Mouse (Mus musculus) MEL (cell line): ENCODE data around the gene Rpl19. TPM values are rescaled to one million over a fixed set of nuclear protein-coding genes. Genes with fewer than 3 reads are reported as not detected.

Experiments used
- DNase-seq: peaks from one replicate; pipeline ENCODE4 v3.0.0; 2011; ENCODE audit warnings: low read depth, low spot score
- H3K27ac ChIP-seq: 2 replicates; pipeline ENCODE4 v1.5.1; 2012; ENCODE audit warnings: low read depth, mild to moderate bottlenecking, control low read depth, low read length, moderate library complexity; ENCODE audit not compliant: control insufficient read depth
- H3K27me3 ChIP-seq, 2 experiments: fragments of 150-350 bp in 1 of 2; sonication (generic) in 1 of 2; 2 replicates each; pipeline ENCODE4 v1.6.1; 2012; ENCODE audit warnings: low read length in 2 of 2, mild to moderate bottlenecking in 2 of 2, improper control_type of control experiment in 1 of 2, moderate library complexity in 1 of 2; ENCODE audit not compliant: insufficient read depth in 2 of 2, control insufficient read depth in 1 of 2
- H3K36me3 ChIP-seq, 2 experiments: 2 replicates each; pipeline ENCODE4 v1.6.1; 2012 to 2014; ENCODE audit warnings: low read length in 2 of 2, improper control_type of control experiment in 1 of 2, inconsistent platforms in 1 of 2, mild to moderate bottlenecking in 1 of 2; ENCODE audit not compliant: insufficient read depth in 2 of 2, control insufficient read depth in 1 of 2
- H3K4me1 ChIP-seq, 2 experiments: fragments of 150-350 bp in 1 of 2; sonication (generic) in 1 of 2; 2 replicates each; pipeline ENCODE4 v1.6.1; 2012; ENCODE audit warnings: low read length in 2 of 2, improper control_type of control experiment in 1 of 2, mild to moderate bottlenecking in 1 of 2; ENCODE audit not compliant: insufficient read depth in 2 of 2, control insufficient read depth in 1 of 2
- H3K4me3 ChIP-seq, 2 experiments: fragments of 150-350 bp in 1 of 2; sonication (generic) in 1 of 2; 2 replicates each; pipeline ENCODE4 v1.5.1; 2012; ENCODE audit warnings: low read depth in 2 of 2, low read length in 2 of 2, mild to moderate bottlenecking in 2 of 2, moderate library complexity in 2 of 2, control low read depth in 1 of 2, improper control_type of control experiment in 1 of 2; ENCODE audit not compliant: control insufficient read depth in 1 of 2, insufficient read depth in 1 of 2
- H3K79me2 ChIP-seq: 2 replicates; pipeline ENCODE4 v1.6.1; 2012; ENCODE audit warnings: mild to moderate bottlenecking, low read length, moderate library complexity; ENCODE audit not compliant: control insufficient read depth, poor library complexity, insufficient read depth
- H3K9ac ChIP-seq: 2 replicates; pipeline ENCODE4 v1.6.1; 2012; ENCODE audit warnings: low read depth, mild to moderate bottlenecking, control low read depth, low read length, moderate library complexity; ENCODE audit not compliant: control insufficient read depth, poor library complexity, severe bottlenecking
- H3K9me3 ChIP-seq: fragments of 150-350 bp; sonication (generic); replicated peaks from 2 replicates; pipeline ENCODE4 v1.6.1; 2012; ENCODE audit warnings: mild to moderate bottlenecking, low read length, improper control_type of control experiment, moderate library complexity; ENCODE audit not compliant: insufficient read depth
- CHD1 ChIP-seq: IDR thresholded peaks from 2 replicates; pipeline ENCODE4 v1.6.1; 2012; ENCODE audit warnings: low read depth, mild to moderate bottlenecking, inconsistent platforms, low read length, improper control_type of control experiment
- CHD2 ChIP-seq: IDR thresholded peaks from 2 replicates; pipeline ENCODE4 v1.6.1; 2011; ENCODE audit warnings: low read length, improper control_type of control experiment
- CTCF ChIP-seq, 3 experiments: IDR thresholded peaks in 2 of 3; conservative IDR thresholded peaks in 1 of 3; 2 replicates each; pipeline ENCODE4 v1.5.1; 2011 to 2012; ENCODE audit warnings: low read length in 3 of 3, low read depth in 2 of 3, mild to moderate bottlenecking in 2 of 3, improper control_type of control experiment in 1 of 3, inconsistent platforms in 1 of 3, mixed read lengths in 1 of 3, moderate library complexity in 1 of 3; ENCODE audit not compliant: control insufficient read depth in 1 of 3, insufficient read depth in 1 of 3, poor library complexity in 1 of 3, severe bottlenecking in 1 of 3
- EP300 ChIP-seq, 2 experiments: IDR thresholded peaks; 2 replicates each; pipeline ENCODE4 v1.6.1; 2011; ENCODE audit warnings: improper control_type of control experiment in 2 of 2, low read length in 2 of 2, low read depth in 1 of 2, mild to moderate bottlenecking in 1 of 2
- MAX ChIP-seq: IDR thresholded peaks from 2 replicates; pipeline ENCODE4 v1.6.1; 2011; ENCODE audit warnings: low read length, improper control_type of control experiment
- NRF1 ChIP-seq: IDR thresholded peaks from 2 replicates; pipeline ENCODE4 v1.6.1; 2014; ENCODE audit warnings: low read depth, mild to moderate bottlenecking, inconsistent platforms, low read length, improper control_type of control experiment, moderate library complexity; ENCODE audit not compliant: poor library complexity, insufficient read depth, severe bottlenecking
- POLR2AphosphoS5 ChIP-seq: IDR thresholded peaks from 2 replicates; pipeline ENCODE4 v1.6.1; 2012; ENCODE audit warnings: low read depth, borderline replicate concordance, mild to moderate bottlenecking, inconsistent platforms, low read length, moderate library complexity, mixed read lengths
- RAD21 ChIP-seq: IDR thresholded peaks from 2 replicates; pipeline ENCODE4 v1.6.1; 2011; ENCODE audit warnings: mild to moderate bottlenecking, low read depth, low read length, improper control_type of control experiment
- SMC3 ChIP-seq: IDR thresholded peaks from 2 replicates; pipeline ENCODE4 v1.6.1; 2011; ENCODE audit warnings: low read depth, low read length, improper control_type of control experiment
- TCF12 ChIP-seq: IDR thresholded peaks from 2 replicates; pipeline ENCODE4 v1.6.1; 2014; ENCODE audit warnings: low read depth, mild to moderate bottlenecking, inconsistent platforms, low read length, improper control_type of control experiment, moderate library complexity
- UBTF ChIP-seq: IDR thresholded peaks from 2 replicates; pipeline ENCODE4 v1.6.1; 2012; ENCODE audit warnings: low read depth, mild to moderate bottlenecking, inconsistent platforms, low read length, improper control_type of control experiment, moderate library complexity, borderline replicate concordance; ENCODE audit not compliant: insufficient read depth
- USF2 ChIP-seq, 2 experiments: IDR thresholded peaks; 2 replicates each; pipeline ENCODE4 v1.6.1; 2011 to 2012; ENCODE audit warnings: improper control_type of control experiment in 2 of 2, low read length in 2 of 2, borderline replicate concordance in 1 of 2, inconsistent platforms in 1 of 2, low read depth in 1 of 2, mild to moderate bottlenecking in 1 of 2; ENCODE audit not compliant: insufficient read depth in 1 of 2
- ZC3H11A ChIP-seq: IDR thresholded peaks from 2 replicates; pipeline ENCODE4 v1.6.1; 2012; ENCODE audit warnings: low read depth, mild to moderate bottlenecking, inconsistent platforms, low read length, improper control_type of control experiment
- ZMIZ1 ChIP-seq: IDR thresholded peaks from 2 replicates; pipeline ENCODE4 v1.6.1; 2012; ENCODE audit warnings: low read depth, mild to moderate bottlenecking, inconsistent platforms, low read length, improper control_type of control experiment, moderate library complexity
- polyA plus RNA-seq, 2 experiments: library from polyadenylated mRNA; stranded (reverse) in 1 of 2; unstranded in 1 of 2; fragments of >175 nt in 1 of 2; fragments of >200 nt in 1 of 2; gene quantifications; 2 replicates each; pipeline versions ENCODE4 v1.2.1 to v1.2.4; 2012; ENCODE audit warnings: low replicate concordance in 2 of 2, low read depth in 1 of 2; ENCODE audit not compliant: insufficient read length in 2 of 2, insufficient read depth in 1 of 2, missing spikeins in 1 of 2
- total RNA-seq: library from RNA; depleted of rRNA; stranded (reverse); fragments of 300-350 nt; gene quantifications from 2 replicates; pipeline ENCODE4 v1.2.3, GENCODE M21; 2012

Rpl19 gene
- total and polyA plus RNA-seq, 3 experiments, result 210 to 4,715 (median 2,650) TPM

DNA sequence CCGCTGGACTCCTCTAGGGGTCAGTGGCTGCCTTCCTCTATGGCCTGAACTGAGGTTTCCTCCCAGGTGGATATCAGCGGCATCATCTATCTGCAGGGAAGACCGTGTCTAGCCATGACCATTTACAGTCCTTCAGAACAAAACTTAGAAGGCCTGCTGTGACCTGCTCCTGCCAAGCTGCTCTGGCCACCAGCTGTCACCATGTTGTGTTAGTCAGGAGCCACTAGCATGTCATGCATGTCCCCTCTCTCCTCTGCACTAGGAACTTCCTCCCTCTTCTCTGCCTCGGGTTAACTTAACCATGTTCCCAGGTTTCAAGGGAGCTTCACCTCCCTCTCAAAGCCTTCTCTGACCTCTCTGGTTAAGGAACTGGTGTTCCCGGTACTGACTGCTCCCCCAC, 26.8 kb upstream of the Rpl19 start:
- Histone ChIP-seq H3K27me3 (no peaks in the 10 kb centered on the region), H3K4me3 (no peak overlapping the region), H3K36me3 (peaks cover 0 to 8% of the 10 kb centered on the region in 2 experiments; a peak in 2 of 4 replicates), H3K27ac (no peak overlapping the region), H3K9me3 (no peaks in the 10 kb centered on the region), H3K4me1 (peaks cover 8 to 19% of the 10 kb centered on the region in 2 experiments; a peak in 3 of 4 replicates), H3K79me2 (no peaks in the 10 kb centered on the region), H3K9ac (no peak overlapping the region)
- TF ChIP-seq USF2 (IDR thresholded peaks at IDR 0.05; ENCODE audit: borderline replicate concordance in 1 of 2, insufficient read depth in 1 of 2, low read depth in 1 of 2, low read length in 2 of 2) (no peak), MAX (no peak), POLR2AphosphoS5 (no peak), ZMIZ1 (no peak), EP300 (IDR thresholded peaks at IDR 0.05; ENCODE audit: low read depth in 1 of 2, low read length in 2 of 2) (no peak), ZC3H11A (no peak), CTCF (IDR thresholded peaks at IDR 0.05 in 2 of 3, conservative IDR thresholded peaks at IDR 0.05 in 1 of 3; ENCODE audit: control insufficient read depth in 1 of 3, insufficient read depth in 1 of 3, low read depth in 2 of 3, low read length in 3 of 3, poor library complexity in 1 of 3, severe bottlenecking in 1 of 3) (no peak), UBTF (no peak), CHD1 (no peak), RAD21 (no peak), SMC3 (no peak)
- peak; percentile 26 for DNase-seq

DNA sequence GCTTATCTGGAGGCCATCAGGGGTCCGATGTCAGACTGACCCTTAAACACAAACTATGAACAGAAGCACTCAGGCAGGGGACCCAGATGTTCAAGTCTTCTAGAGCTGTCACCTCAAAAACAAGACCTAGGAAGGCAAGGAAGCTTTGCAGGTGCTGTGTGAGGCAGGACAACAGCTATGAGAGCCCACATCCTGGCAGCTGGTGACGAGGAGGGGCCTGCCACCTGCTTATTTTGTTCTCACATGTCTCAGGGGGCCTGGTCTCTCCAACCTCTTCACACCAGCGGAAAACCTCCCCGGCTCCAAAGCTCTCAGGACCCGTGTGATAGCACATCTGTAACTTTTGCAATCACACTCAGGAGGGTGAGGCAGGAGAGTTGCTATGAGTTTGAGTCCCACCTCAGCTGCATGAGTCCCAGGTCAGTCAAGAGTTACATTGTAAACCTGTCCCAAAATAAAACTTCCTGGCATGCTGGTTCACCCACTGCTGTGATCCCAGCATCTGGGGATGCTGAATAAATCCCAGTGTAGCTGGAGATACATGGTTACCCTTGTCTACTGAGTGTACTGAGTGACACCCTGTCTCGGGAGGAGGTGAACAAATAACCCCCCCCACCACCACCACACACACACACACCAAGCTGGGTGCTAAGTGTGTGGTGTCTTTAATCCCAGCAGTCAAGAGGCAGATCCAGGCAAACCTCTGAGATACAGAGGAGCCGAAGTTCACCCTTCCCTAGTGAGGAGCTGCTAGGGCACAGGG, 26.0 kb upstream of the Rpl19 start:
- DNase-seq, result no peak
- no peaks in the 10 kb centered on the region for H3K27me3 ChIP-seq
- no peaks in the 10 kb centered on the region for H3K9me3 ChIP-seq
- H3K4me3 ChIP-seq, result no peak overlapping the region
- no peaks in the 10 kb centered on the region for H3K79me2 ChIP-seq
- H3K27ac ChIP-seq, result no peak overlapping the region
- H3K9ac ChIP-seq, result no peak overlapping the region
- peaks cover 0 to 8% of the 10 kb centered on the region in 2 experiments; a peak in 2 of 4 replicates for H3K36me3 ChIP-seq
- TF ChIP-seq SMC3, result no peak
- no peak for TF ChIP-seq TCF12
- TF ChIP-seq CHD2, result no peak
- no peak for TF ChIP-seq NRF1
- no peak for TF ChIP-seq POLR2AphosphoS5
- TF ChIP-seq, all 39 proteins: peak for 0
- peaks cover 8 to 16% of the 10 kb centered on the region in 2 experiments; a peak in 3 of 4 replicates for H3K4me1 ChIP-seq
